Mouse (Mus musculus) hindbrain, embryonic 14.5 days (tissue): ENCODE measurements around the gene Robo1. TPM values are rescaled to one million over a fixed set of nuclear protein-coding genes. Genes with fewer than 3 reads are reported as not detected.

Source experiments
- ATAC-seq: fragments of 200-750 bp; cut with Nextera tagmentation; 2 replicates; pipeline ENCODE4 v1.8.0; 2017; ENCODE audit warnings: moderate number of reproducible peaks, mild to moderate bottlenecking, moderate TSS enrichment, moderate library complexity; ENCODE audit not compliant: low FRiP score
- DNase-seq: peaks from one replicate; pipeline ENCODE4 v3.0.0-alpha.2; 2015; ENCODE audit warnings: low spot score
- H3K27ac ChIP-seq: fragments of 300-500 bp; sonication (generic); 2 replicates; pipeline ENCODE4 v1.5.1; 2014; ENCODE audit warnings: mild to moderate bottlenecking, moderate library complexity
- H3K27me3 ChIP-seq: fragments of 300-500 bp; sonication (generic); 2 replicates; pipeline ENCODE4 v1.6.1; 2014; ENCODE audit warnings: mild to moderate bottlenecking, low read length, mixed read lengths; ENCODE audit not compliant: control insufficient read depth, insufficient read depth
- H3K36me3 ChIP-seq: fragments of 300-500 bp; sonication (generic); replicated peaks from 2 replicates; pipeline ENCODE4 v1.6.1; 2014; ENCODE audit not compliant: control insufficient read depth, insufficient read depth
- H3K4me1 ChIP-seq: fragments of 300-500 bp; sonication (generic); replicated peaks from 2 replicates; pipeline ENCODE4 v1.6.1; 2014; ENCODE audit warnings: antibody characterized with exemption, low read length, mixed read lengths; ENCODE audit not compliant: control insufficient read depth, insufficient read depth
- H3K4me2 ChIP-seq: fragments of 300-500 bp; sonication (generic); replicated peaks from 2 replicates; pipeline ENCODE4 v1.6.1; 2014; ENCODE audit warnings: mild to moderate bottlenecking, moderate library complexity
- H3K4me3 ChIP-seq: fragments of 300-500 bp; sonication (generic); replicated peaks from 2 replicates; pipeline ENCODE4 v1.5.1; 2014; ENCODE audit warnings: mild to moderate bottlenecking, low read length
- H3K9ac ChIP-seq: fragments of 300-500 bp; sonication (generic); 2 replicates; pipeline ENCODE4 v1.6.1; 2014
- H3K9me3 ChIP-seq: fragments of 300-500 bp; sonication (generic); 2 replicates; pipeline ENCODE4 v1.6.1; 2016; ENCODE audit warnings: low read length; ENCODE audit not compliant: control insufficient read depth
- WGBS: fragments of 180-500 bp; shearing (Covaris S2); extraction: QIAGEN DNeasy Blood & Tissue Kit; methylation state at CpG from one replicate; pipeline ENCODE4 v1.1.7; 2014; 5-methylcytosine and 5-hydroxymethylcytosine counted together
- polyA plus RNA-seq: library from polyadenylated mRNA; unstranded; fragments of >200 nt; fragmentation: Nextera tagmentation; extraction: Ambion mirVana; gene quantifications from 2 replicates; pipeline ENCODE4 v1.2.1, GENCODE M21; 2014

Gene Robo1
- polyA plus RNA-seq, 1 experiment from 2014 or later, result 47.5 TPM

- Histone ChIP-seq H3K9ac (no peak overlapping the region), H3K4me2 (no peak overlapping the region), H3K4me1 (peaks cover 36% of the 10 kb centered on the region), H3K36me3 (no peaks in the 10 kb centered on the region), H3K4me3 (no peak overlapping the region), H3K9me3 (no peaks in the 10 kb centered on the region), H3K27ac (no peak overlapping the region), H3K27me3 (no peaks in the 10 kb centered on the region)
- no peak for ATAC-seq
- WGBS, result 83% methylated on average over 12 of the region's 12 CpGs
- no peak for DNase-seq
Measured at GRCm38 (mm10) chr16:72798405-72798949, 490.4 kb downstream of the Robo1 start.

GRCm38 (mm10) chr16:72800121-72800749 is 492.1 kb downstream of the Robo1 start:
- no peaks in the 10 kb centered on the region for H3K9me3 ChIP-seq
- no peaks in the 10 kb centered on the region for H3K27me3 ChIP-seq
- no peaks in the 10 kb centered on the region for H3K36me3 ChIP-seq
- peak; percentile 39 for DNase-seq
- peaks cover 28% of the 10 kb centered on the region for H3K4me1 ChIP-seq
- H3K4me3 ChIP-seq, result no peak overlapping the region
- peak; percentile 66; the same call in 1 of the 2 replicates for ATAC-seq
- WGBS, result 35% methylated on average over 15 of the region's 15 CpGs
- peak overlapping the region; percentile 2 for H3K4me2 ChIP-seq
- no peak overlapping the region for H3K9ac ChIP-seq
- peak overlapping the region; percentile 4 for H3K27ac ChIP-seq

GRCm38 (mm10) chr16:72800788-72801187 is 492.7 kb downstream of the Robo1 start:
- H3K27me3 ChIP-seq, result no peaks in the 10 kb centered on the region
- peaks cover 23% of the 10 kb centered on the region for H3K4me1 ChIP-seq
- peak overlapping the region; percentile 4; the same call in 1 of the 2 replicates for H3K27ac ChIP-seq
- H3K36me3 ChIP-seq, result no peaks in the 10 kb centered on the region
- DNase-seq (no peak), ATAC-seq (no peak; the same call in 1 of the 2 replicates)
- 82% methylated on average over 6 of the region's 6 CpGs for WGBS
- no peaks in the 10 kb centered on the region for H3K9me3 ChIP-seq
- peak overlapping the region; percentile 2; the same call in 1 of the 2 replicates for H3K4me2 ChIP-seq
- H3K9ac ChIP-seq, result no peak overlapping the region
- H3K4me3 ChIP-seq, result no peak overlapping the region

GRCm38 (mm10) chr16:72808351-72808750 is 500.2 kb downstream of the Robo1 start:
- no peak overlapping the region for H3K4me3 ChIP-seq
- H3K27me3 ChIP-seq, result no peaks in the 10 kb centered on the region
- no peaks in the 10 kb centered on the region for H3K36me3 ChIP-seq
- H3K4me1 ChIP-seq, result peaks cover 10% of the 10 kb centered on the region; the same call in 1 of the 2 replicates
- H3K27ac ChIP-seq, result no peak overlapping the region
- ATAC-seq (no peak), DNase-seq (no peak)
- WGBS, result 65% methylated on average over 10 of the region's 10 CpGs
- no peaks in the 10 kb centered on the region for H3K9me3 ChIP-seq
- H3K9ac ChIP-seq, result no peak overlapping the region
- no peak overlapping the region for H3K4me2 ChIP-seq

- H3K9me3 ChIP-seq, result no peaks in the 10 kb centered on the region
- WGBS, result 37% methylated on average over 3 of the region's 3 CpGs
- H3K4me2 ChIP-seq, result no peak overlapping the region
- no peak overlapping the region for H3K4me3 ChIP-seq
- H3K27me3 ChIP-seq, result no peaks in the 10 kb centered on the region
- H3K36me3 ChIP-seq, result no peaks in the 10 kb centered on the region
- H3K4me1 ChIP-seq, result peaks cover 10% of the 10 kb centered on the region; the same call in 1 of the 2 replicates
- DNase-seq (no peak), ATAC-seq (no peak)
- no peak overlapping the region for H3K9ac ChIP-seq
- no peak overlapping the region for H3K27ac ChIP-seq
Measured at GRCm38 (mm10) chr16:72810942-72811341, 502.8 kb downstream of the Robo1 start.

GRCm38 (mm10) chr16:72811494-72811893 is 503.4 kb downstream of the Robo1 start:
- H3K36me3 ChIP-seq, result no peaks in the 10 kb centered on the region
- H3K27me3 ChIP-seq, result no peaks in the 10 kb centered on the region
- 56% methylated on average over 5 of the region's 5 CpGs for WGBS
- no peak overlapping the region for H3K4me2 ChIP-seq
- H3K9ac ChIP-seq, result no peak overlapping the region
- H3K4me3 ChIP-seq, result no peak overlapping the region
- DNase-seq, result no peak
- no peaks in the 10 kb centered on the region for H3K9me3 ChIP-seq
- peaks cover 10% of the 10 kb centered on the region; the same call in 1 of the 2 replicates for H3K4me1 ChIP-seq
- no peak for ATAC-seq
- peak overlapping the region; percentile 15; the same call in 1 of the 2 replicates for H3K27ac ChIP-seq

- DNase-seq (no peak), ATAC-seq (no peak)
- H3K27me3 ChIP-seq, result no peaks in the 10 kb centered on the region
- H3K4me3 ChIP-seq, result no peak overlapping the region
- H3K4me2 ChIP-seq, result no peak overlapping the region
- no peak overlapping the region for H3K9ac ChIP-seq
- peak overlapping the region; percentile 15; the same call in 1 of the 2 replicates for H3K27ac ChIP-seq
- peaks cover 10% of the 10 kb centered on the region; the same call in 1 of the 2 replicates for H3K4me1 ChIP-seq
- H3K9me3 ChIP-seq, result no peaks in the 10 kb centered on the region
- 58% methylated on average over 3 of the region's 3 CpGs for WGBS
- H3K36me3 ChIP-seq, result no peaks in the 10 kb centered on the region
Measured at GRCm38 (mm10) chr16:72811908-72812307, 503.8 kb downstream of the Robo1 start.

- ATAC-seq (no peak), DNase-seq (no peak)
- H3K4me1 ChIP-seq, result 0 out of 2 replicates have a peak, but pooled peaks cover 5% of the 10 kb centered on the region
- H3K36me3 ChIP-seq, result no peaks in the 10 kb centered on the region
- no peak overlapping the region for H3K4me2 ChIP-seq
- no peaks in the 10 kb centered on the region for H3K9me3 ChIP-seq
- no peak overlapping the region for H3K4me3 ChIP-seq
- H3K9ac ChIP-seq, result no peak overlapping the region
- no peak overlapping the region for H3K27ac ChIP-seq
- 79% methylated on average over 8 of the region's 8 CpGs for WGBS
- H3K27me3 ChIP-seq, result no peaks in the 10 kb centered on the region
Measured at GRCm38 (mm10) chr16:72828381-72828780, 520.3 kb downstream of the Robo1 start.

GRCm38 (mm10) chr16:72829530-72829929 is 521.4 kb downstream of the Robo1 start:
- WGBS, result 55% methylated on average over 8 of the region's 8 CpGs
- no peak for ATAC-seq
- Histone ChIP-seq H3K4me3 (no peak overlapping the region), H3K9ac (no peak overlapping the region), H3K9me3 (no peaks in the 10 kb centered on the region), H3K4me1 (0 out of 2 replicates have a peak, but pooled peaks cover 5% of the 10 kb centered on the region), H3K36me3 (no peaks in the 10 kb centered on the region), H3K27me3 (no peaks in the 10 kb centered on the region), H3K27ac (no peak overlapping the region), H3K4me2 (no peak overlapping the region)
- no peak for DNase-seq
